Mouse (Mus musculus): ENCODE measurements at regions not wholly inside any gene's neighbourhood (a gene's known extent, or its start where the extent isn't known, plus 50 kb on each side); places are given as distances from the start of the nearest gene placed in this dataset.

DNA sequence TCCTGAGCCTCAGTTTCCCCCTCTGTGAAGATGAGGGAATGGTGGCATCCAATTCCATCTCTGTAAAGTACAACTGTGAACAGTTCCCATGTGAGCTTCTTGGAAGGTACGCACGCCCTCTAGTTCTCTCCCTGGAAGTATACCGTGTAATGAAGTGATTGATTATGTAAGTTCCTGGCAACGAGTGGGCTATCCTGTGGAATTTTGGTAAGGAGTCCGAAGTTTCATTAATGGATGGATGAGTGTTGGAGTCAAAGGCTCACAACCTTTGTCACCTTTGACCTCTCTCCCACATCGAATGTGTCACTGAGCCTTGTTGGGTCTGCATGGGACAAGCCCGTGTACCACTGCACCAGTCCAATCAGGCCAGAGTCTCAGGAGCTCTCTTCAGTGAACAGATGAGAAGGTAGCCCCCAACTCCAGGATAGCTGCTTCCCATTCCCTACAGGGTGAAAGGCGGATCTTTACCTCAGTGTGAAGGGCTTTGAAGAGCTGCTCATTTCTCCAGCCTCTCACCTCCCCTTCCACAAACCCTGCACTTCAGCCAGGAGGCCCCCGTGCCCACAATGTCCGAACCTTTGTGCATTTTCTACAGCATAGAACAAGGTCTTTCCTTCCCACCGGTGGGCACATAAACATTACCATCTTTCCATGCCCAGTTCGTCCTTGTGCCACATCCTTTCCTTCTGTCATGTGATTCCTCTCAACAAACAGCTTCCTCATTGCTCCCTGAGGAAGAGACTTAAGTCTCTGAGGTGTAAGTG is 217.8 kb downstream of the Mycn start:
- H3K9me3 ChIP-seq (ENCODE audit: control insufficient read depth, low read length) = no peaks in the 10 kb centered on the region
- ATAC-seq (ENCODE audit: low read depth) = no peak
- H3K27ac ChIP-seq (ENCODE audit: low read length) = no peak overlapping the region
- H3K4me2 ChIP-seq (ENCODE audit: low read depth, low read length) = no peak overlapping the region
- peaks cover 2% of the 10 kb centered on the region; the same call in 1 of the 2 replicates for H3K27me3 ChIP-seq (ENCODE audit: control insufficient read depth, insufficient read depth, low read depth, low read length)
- H3K9ac ChIP-seq (ENCODE audit: low read length) = no peak overlapping the region
- WGBS = 64% methylated on average over 12 of the region's 12 CpGs
- no peaks in the 10 kb centered on the region for H3K36me3 ChIP-seq (ENCODE audit: control insufficient read depth, insufficient read depth, low read length)
- no peak overlapping the region for H3K4me3 ChIP-seq (ENCODE audit: low read length)
- 0 out of 2 replicates have a peak, but pooled peaks cover 2% of the 10 kb centered on the region for H3K4me1 ChIP-seq (replicated peaks; ENCODE audit: control insufficient read depth, insufficient read depth, low read length)

DNA sequence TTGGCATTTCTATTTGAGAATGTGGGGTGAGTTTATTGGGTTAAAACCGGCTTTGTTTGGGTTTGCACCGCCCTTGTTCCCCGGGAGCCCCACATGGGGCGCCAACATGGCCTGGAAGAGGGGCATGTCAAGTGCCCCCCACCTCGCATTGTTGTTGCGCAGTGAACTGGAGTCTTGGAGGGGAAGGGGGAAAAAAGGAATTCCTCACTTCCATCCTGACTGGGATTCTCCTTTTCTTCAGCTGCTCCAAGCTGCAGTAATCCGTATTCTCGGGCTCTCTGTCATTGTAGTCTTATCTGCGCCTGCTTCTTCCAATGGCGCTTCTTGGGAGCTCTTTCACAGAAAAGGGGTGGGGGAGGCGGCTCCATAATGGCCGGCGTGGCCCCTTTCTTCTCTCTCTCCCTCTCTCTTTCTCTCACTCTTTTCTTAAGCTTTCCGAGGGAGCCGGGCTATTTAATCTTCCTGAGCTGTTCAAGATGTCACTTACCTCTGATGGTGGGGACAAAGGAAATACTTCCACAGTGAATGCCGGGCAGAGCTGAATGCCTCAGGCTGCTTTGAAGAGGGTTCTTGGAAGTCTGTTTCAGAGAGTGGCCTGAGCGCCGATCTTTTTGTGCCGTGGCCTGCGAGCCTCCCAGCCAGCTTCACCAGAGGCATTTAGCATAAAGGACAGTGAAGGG is 218.6 kb downstream of the Mycn start:
- 71% methylated on average over 20 of the region's 20 CpGs for WGBS
- H3K4me1 ChIP-seq (replicated peaks; ENCODE audit: control insufficient read depth, insufficient read depth, low read length) = 0 out of 2 replicates have a peak, but pooled peaks cover 2% of the 10 kb centered on the region
- H3K36me3 ChIP-seq (ENCODE audit: control insufficient read depth, insufficient read depth, low read length) = no peaks in the 10 kb centered on the region
- H3K27ac ChIP-seq (ENCODE audit: low read length) = no peak overlapping the region
- peaks cover 2% of the 10 kb centered on the region; the same call in 1 of the 2 replicates for H3K27me3 ChIP-seq (ENCODE audit: control insufficient read depth, insufficient read depth, low read depth, low read length)
- H3K4me2 ChIP-seq (ENCODE audit: low read depth, low read length) = no peak overlapping the region
- H3K9me3 ChIP-seq (ENCODE audit: control insufficient read depth, low read length) = no peaks in the 10 kb centered on the region
- H3K4me3 ChIP-seq (ENCODE audit: low read length) = no peak overlapping the region
- no peak overlapping the region for H3K9ac ChIP-seq (ENCODE audit: low read length)
- ATAC-seq (ENCODE audit: low read depth) = no peak

DNA sequence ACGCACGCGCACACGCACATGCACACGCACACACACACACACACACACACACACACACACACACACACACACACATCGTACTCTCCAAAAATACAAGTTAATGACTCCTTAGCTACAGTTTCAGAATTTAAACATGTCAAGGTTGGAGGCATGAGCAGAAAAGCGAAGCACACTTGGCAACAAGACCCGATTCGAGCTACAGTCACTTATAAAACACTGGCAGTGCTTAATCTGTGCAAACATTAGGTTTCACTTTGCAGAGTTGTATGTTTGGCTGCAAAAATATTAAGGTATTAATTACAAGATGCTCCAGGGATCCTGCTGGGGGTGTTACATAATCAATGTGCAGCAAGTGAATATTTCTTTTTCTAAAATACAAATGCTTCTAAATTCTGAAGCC is 225.0 kb downstream of the Mycn start:
- WGBS = 80% methylated on average over 9 of the region's 9 CpGs
- H3K4me2 ChIP-seq (ENCODE audit: low read depth, low read length) = no peak overlapping the region
- H3K9me3 ChIP-seq (ENCODE audit: control insufficient read depth, low read length) = no peaks in the 10 kb centered on the region
- no peak overlapping the region for H3K4me3 ChIP-seq (ENCODE audit: low read length)
- ATAC-seq (ENCODE audit: low read depth) = no peak
- H3K27me3 ChIP-seq (ENCODE audit: control insufficient read depth, insufficient read depth, low read depth, low read length) = no peaks in the 10 kb centered on the region
- H3K27ac ChIP-seq (ENCODE audit: low read length) = no peak overlapping the region
- no peaks in the 10 kb centered on the region for H3K36me3 ChIP-seq (ENCODE audit: control insufficient read depth, insufficient read depth, low read length)
- no peak overlapping the region for H3K9ac ChIP-seq (ENCODE audit: low read length)
- H3K4me1 ChIP-seq (replicated peaks; ENCODE audit: control insufficient read depth, insufficient read depth, low read length) = no peaks in the 10 kb centered on the region

DNA sequence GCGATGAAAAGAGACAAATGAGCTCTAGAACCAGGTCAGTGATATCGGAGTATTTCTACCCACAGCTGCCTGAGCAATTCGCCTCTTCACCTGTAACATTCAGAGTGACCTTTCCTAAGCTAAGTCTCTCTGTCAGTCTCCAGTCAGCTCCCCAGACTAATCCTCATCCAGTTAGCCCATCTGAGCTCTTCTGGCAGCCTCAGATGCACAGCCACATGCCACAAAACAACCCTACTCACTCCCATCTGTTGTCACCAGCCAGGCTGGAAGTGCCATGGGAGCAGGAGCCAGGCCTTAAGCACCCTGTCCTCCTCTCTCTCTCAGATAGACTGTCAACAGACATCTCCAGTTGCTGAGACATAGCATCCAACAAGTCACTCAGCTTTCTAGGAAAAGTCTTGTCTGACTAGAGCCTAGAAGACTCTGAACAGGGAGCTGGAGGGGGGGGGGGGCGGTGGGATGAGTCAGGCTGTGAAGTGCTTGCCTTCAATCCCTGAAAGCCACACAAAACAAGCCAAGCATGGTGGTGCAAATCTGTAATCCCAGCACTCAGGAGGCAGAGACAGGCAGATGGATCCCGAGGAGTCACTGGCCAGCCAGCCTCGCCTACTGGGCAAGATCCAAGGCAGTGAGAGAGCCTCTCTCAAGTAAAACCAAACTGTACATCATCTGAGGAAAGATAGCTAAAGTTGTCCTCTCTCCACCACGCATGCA is 225.6 kb downstream of the Mycn start:
- no peak for ATAC-seq (ENCODE audit: low read depth)
- H3K36me3 ChIP-seq (ENCODE audit: control insufficient read depth, insufficient read depth, low read length) = no peaks in the 10 kb centered on the region
- no peak overlapping the region for H3K27ac ChIP-seq (ENCODE audit: low read length)
- H3K27me3 ChIP-seq (ENCODE audit: control insufficient read depth, insufficient read depth, low read depth, low read length) = no peaks in the 10 kb centered on the region
- no peak overlapping the region for H3K4me3 ChIP-seq (ENCODE audit: low read length)
- no peaks in the 10 kb centered on the region for H3K4me1 ChIP-seq (replicated peaks; ENCODE audit: control insufficient read depth, insufficient read depth, low read length)
- no peaks in the 10 kb centered on the region for H3K9me3 ChIP-seq (ENCODE audit: control insufficient read depth, low read length)
- 78% methylated on average over 7 of the region's 7 CpGs for WGBS
- H3K4me2 ChIP-seq (ENCODE audit: low read depth, low read length) = no peak overlapping the region
- H3K9ac ChIP-seq (ENCODE audit: low read length) = no peak overlapping the region

DNA sequence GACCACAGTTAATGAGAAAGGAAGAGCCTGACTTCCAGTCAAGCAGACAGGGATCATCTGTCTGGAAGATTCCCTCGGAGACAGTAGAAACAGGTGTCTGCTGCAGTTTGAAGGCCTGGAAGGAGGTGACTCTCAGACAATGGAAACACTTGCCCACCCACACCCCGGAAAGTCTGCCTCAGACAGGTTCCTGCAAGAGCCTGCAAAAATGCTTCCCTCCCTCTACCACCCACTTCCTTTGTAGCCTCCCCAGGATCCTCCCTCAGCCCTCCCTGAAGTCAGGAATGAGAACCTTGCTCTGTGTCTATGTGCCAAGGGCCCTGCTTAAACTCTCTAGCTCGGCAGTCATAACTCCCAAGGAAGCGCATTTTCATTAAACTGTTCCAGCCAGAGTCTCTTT is 226.2 kb downstream of the Mycn start:
- ATAC-seq (ENCODE audit: low read depth) = no peak
- H3K27me3 ChIP-seq (ENCODE audit: control insufficient read depth, insufficient read depth, low read depth, low read length) = no peaks in the 10 kb centered on the region
- H3K9me3 ChIP-seq (ENCODE audit: control insufficient read depth, low read length) = no peaks in the 10 kb centered on the region
- H3K4me3 ChIP-seq (ENCODE audit: low read length) = no peak overlapping the region
- H3K9ac ChIP-seq (ENCODE audit: low read length) = no peak overlapping the region
- WGBS = 64% methylated on average over 4 of the region's 4 CpGs
- no peaks in the 10 kb centered on the region for H3K36me3 ChIP-seq (ENCODE audit: control insufficient read depth, insufficient read depth, low read length)
- H3K4me2 ChIP-seq (ENCODE audit: low read depth, low read length) = no peak overlapping the region
- no peak overlapping the region for H3K27ac ChIP-seq (ENCODE audit: low read length)
- H3K4me1 ChIP-seq (replicated peaks; ENCODE audit: control insufficient read depth, insufficient read depth, low read length) = no peaks in the 10 kb centered on the region

DNA sequence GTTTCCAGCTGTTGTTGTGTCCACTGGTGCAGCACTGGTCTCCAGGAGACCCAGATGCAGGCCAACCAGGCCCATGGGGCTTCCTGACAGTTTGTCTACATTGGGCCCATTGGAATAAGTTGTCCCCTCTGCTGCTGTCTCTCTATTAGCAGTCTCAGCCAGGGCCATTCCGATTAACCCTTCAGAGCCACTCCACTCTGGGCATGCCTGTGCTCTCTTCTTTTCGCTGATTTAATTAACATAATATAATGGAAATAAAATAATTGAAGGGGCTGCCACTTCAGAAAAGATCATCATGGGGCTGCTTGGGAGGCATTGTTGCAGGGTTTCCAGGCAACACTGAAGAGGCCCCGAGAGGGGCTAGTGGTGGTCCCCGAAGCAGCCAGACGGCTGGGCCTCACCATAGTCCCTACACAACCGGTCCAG is 231.5 kb downstream of the Mycn start:
- H3K36me3 ChIP-seq (ENCODE audit: control insufficient read depth, insufficient read depth, low read length) = no peaks in the 10 kb centered on the region
- H3K9ac ChIP-seq (ENCODE audit: low read length) = no peak overlapping the region
- no peak overlapping the region for H3K4me2 ChIP-seq (ENCODE audit: low read depth, low read length)
- WGBS = 70% methylated on average over 6 of the region's 6 CpGs
- no peak overlapping the region for H3K4me3 ChIP-seq (ENCODE audit: low read length)
- no peaks in the 10 kb centered on the region for H3K27me3 ChIP-seq (ENCODE audit: control insufficient read depth, insufficient read depth, low read depth, low read length)
- no peak overlapping the region for H3K27ac ChIP-seq (ENCODE audit: low read length)
- ATAC-seq (ENCODE audit: low read depth) = no peak
- H3K9me3 ChIP-seq (ENCODE audit: control insufficient read depth, low read length) = no peaks in the 10 kb centered on the region
- H3K4me1 ChIP-seq (replicated peaks; ENCODE audit: control insufficient read depth, insufficient read depth, low read length) = no peaks in the 10 kb centered on the region

DNA sequence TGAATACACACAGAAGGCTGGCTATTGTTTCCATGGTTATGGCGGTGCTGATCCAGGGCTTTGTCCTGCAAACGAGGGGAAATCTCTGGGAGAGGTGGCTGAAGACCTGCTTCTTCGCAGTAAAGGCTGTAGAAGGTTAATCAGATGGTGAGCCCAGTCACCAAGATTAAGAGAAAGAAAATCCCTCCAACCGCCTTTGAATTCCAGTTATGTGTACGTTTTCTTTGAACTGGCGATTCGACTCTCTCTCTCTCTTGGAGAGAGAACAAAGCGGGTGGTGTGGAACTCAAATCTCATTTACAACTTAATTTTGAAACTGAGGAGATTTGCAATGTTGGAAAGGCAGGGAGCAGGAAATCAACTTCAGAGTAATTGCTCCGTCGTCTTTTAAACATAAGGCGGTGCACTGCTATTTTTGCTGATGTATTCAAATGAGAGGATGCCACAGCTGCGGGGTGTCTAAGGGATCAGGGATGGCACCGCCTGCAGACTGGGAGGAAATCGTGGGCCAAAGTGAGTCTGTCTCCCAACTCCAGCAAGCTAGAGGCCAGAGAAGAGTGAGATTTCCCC is 232.7 kb downstream of the Mycn start:
- Histone ChIP-seq H3K9ac (ENCODE audit: low read length) (no peak overlapping the region), H3K4me2 (ENCODE audit: low read depth, low read length) (no peak overlapping the region), H3K27ac (ENCODE audit: low read length) (no peak overlapping the region), H3K9me3 (ENCODE audit: control insufficient read depth, low read length) (no peaks in the 10 kb centered on the region), H3K4me1 (replicated peaks; ENCODE audit: control insufficient read depth, insufficient read depth, low read length) (no peaks in the 10 kb centered on the region), H3K27me3 (ENCODE audit: control insufficient read depth, insufficient read depth, low read depth, low read length) (no peaks in the 10 kb centered on the region), H3K4me3 (ENCODE audit: low read length) (no peak overlapping the region), H3K36me3 (ENCODE audit: control insufficient read depth, insufficient read depth, low read length) (no peaks in the 10 kb centered on the region)
- WGBS = 30% methylated on average over 14 of the region's 14 CpGs
- ATAC-seq (ENCODE audit: low read depth) = no peak

DNA sequence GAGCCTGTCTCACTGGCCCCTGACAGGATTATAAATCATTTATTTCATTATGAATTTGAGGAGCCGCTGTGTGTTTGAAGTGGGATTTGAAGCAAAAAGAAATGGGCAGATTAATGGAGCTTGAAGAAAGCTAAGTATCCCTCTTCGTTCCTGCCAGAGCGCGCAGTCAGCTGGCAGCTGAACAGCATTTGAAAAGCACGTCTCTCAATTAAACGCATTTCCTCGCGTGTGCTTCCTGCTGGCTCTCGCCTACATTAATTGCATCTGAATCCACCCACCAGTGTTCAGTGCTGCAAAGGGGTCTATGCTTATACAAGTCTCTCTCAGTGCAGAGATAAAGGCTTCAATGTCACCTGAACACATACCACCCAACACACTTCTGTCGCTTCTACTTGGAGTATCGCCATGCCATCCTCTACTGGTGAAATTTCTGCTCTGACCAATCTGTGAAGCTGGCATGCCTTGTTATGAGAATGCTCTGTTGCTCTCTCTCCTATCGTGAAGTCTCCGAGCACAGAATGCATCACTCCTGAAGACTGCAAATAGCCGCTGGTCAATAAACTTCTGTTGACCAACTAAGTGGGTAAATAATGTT is 235.3 kb downstream of the Mycn start:
- H3K36me3 ChIP-seq (ENCODE audit: control insufficient read depth, insufficient read depth, low read length) = no peaks in the 10 kb centered on the region
- no peak for ATAC-seq (ENCODE audit: low read depth)
- WGBS = 90% methylated on average over 14 of the region's 14 CpGs
- no peak overlapping the region for H3K4me3 ChIP-seq (ENCODE audit: low read length)
- H3K4me1 ChIP-seq (replicated peaks; ENCODE audit: control insufficient read depth, insufficient read depth, low read length) = no peaks in the 10 kb centered on the region
- H3K27ac ChIP-seq (ENCODE audit: low read length) = no peak overlapping the region
- no peaks in the 10 kb centered on the region for H3K9me3 ChIP-seq (ENCODE audit: control insufficient read depth, low read length)
- H3K4me2 ChIP-seq (ENCODE audit: low read depth, low read length) = no peak overlapping the region
- no peak overlapping the region for H3K9ac ChIP-seq (ENCODE audit: low read length)
- H3K27me3 ChIP-seq (ENCODE audit: control insufficient read depth, insufficient read depth, low read depth, low read length) = no peaks in the 10 kb centered on the region

DNA sequence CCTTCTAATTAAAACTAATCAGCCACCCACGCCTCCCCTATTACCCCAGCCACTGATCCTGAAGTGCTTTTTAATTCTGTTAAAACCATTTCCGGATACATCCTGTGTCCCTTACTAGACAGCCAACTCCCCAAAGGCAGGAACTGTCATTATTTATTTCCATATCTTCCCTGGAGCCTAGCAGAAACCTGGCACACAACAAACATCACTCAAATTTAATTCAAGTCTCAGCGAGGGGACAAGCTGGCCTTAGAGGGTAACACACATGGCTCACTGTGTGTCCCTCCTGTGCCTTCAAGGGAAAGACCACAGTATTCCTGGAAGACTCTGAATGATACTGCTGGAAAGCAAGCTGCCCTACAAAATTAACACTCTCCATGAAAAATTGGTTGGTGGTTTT is 240.0 kb downstream of the Mycn start:
- Histone ChIP-seq H3K27me3 (ENCODE audit: control insufficient read depth, insufficient read depth, low read depth, low read length) (no peaks in the 10 kb centered on the region), H3K4me2 (ENCODE audit: low read depth, low read length) (no peak overlapping the region), H3K36me3 (ENCODE audit: control insufficient read depth, insufficient read depth, low read length) (no peaks in the 10 kb centered on the region), H3K9me3 (ENCODE audit: control insufficient read depth, low read length) (no peaks in the 10 kb centered on the region), H3K4me1 (replicated peaks; ENCODE audit: control insufficient read depth, insufficient read depth, low read length) (no peaks in the 10 kb centered on the region), H3K4me3 (ENCODE audit: low read length) (no peak overlapping the region), H3K9ac (ENCODE audit: low read length) (no peak overlapping the region), H3K27ac (ENCODE audit: low read length) (no peak overlapping the region)
- WGBS = 50% methylated on average over 3 of the region's 3 CpGs
- no peak for ATAC-seq (ENCODE audit: low read depth)

All from lung, embryonic 16.5 days (tissue).